Mouse (Mus musculus) kidney, adult 2 months (tissue): ENCODE measurements at regions not wholly inside any gene's neighbourhood (a gene's known extent, or its start where the extent isn't known, plus 50 kb on each side); places are given as distances from the start of the nearest gene placed in this dataset.

Experiments
- CTCF ChIP-seq: fragments of 200-500 bp; conservative IDR thresholded peaks from 2 replicates; pipeline ENCODE4 v1.5.1; 2011; ENCODE audit warnings: low read depth, mild to moderate bottlenecking, control low read depth, low read length, moderate library complexity, mixed read lengths; ENCODE audit not compliant: insufficient read depth, insufficient read length
- POLR2A ChIP-seq: fragments of 200-500 bp; IDR thresholded peaks from one replicate; pipeline ENCODE4 v1.6.1; 2011; ENCODE audit warnings: low read depth, low read length, control low read depth

DNA sequence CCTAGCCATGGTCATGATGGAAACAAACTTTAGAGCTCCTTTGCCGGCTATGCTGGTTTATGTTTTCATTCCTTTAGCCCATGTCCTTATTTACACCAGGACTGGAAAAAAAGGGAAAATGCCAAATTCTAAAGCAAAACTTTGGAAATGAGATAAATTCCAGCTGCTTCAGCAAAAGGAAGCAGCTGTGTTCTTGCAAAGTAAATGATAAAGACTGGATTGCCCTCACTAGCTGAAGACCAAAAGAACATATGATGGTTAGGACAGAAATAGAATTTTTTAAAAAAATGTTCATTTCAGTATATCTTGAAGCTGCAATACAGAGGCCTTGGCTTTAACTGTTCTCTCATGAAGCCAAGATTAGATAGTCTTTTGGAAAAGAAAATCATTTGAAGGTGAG, 179.6 kb upstream of the Gm11096 start:
- TF ChIP-seq CTCF (no peak), POLR2A (no peak)
